Mouse (Mus musculus): ENCODE data around the gene Grasp. TPM values are rescaled to one million over a fixed set of nuclear protein-coding genes. Genes with fewer than 3 reads are reported as not detected.

The Grasp gene
- total and polyA plus RNA-seq, 3 experiments, result 16.4 to 53.0 (median 21.0) TPM

- no peak for DNase-seq
These were observed 28.8 kb upstream of the Grasp start for GRCm38 (mm10) chr15:101194951-101195823.

DNA sequence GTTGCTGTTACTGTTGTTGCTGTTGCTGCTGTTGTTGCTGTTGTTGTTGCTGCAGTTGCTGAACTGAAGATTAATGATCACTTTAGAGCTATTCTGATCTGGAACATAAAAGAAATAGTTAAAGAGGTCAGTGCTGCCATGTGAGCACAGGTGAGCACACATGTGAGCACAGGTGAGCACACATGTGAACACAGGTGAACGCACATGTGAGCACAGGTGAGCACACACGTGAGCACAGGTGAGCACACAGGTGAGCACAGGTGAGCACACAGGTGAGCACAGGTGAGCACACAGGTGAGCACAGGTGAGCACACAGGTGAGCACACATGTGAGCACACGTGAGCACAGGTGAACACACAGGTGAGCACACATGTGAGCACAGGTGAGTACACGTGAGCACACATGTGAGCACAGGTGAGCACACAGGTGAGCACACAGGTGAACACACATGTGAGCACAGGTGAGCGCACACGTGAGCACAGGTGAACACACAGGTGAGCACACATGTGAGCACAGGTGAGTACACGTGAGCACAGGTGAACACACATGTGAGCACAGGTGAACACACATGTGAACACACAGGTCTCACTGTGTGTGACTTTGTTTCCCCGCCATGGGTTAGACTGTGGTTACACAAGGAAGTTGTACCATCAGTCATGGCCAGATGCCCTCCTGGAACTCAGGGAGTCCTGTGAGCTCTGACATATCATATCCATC is 27.8 kb upstream of the Grasp start:
- no peak for DNase-seq

DNA sequence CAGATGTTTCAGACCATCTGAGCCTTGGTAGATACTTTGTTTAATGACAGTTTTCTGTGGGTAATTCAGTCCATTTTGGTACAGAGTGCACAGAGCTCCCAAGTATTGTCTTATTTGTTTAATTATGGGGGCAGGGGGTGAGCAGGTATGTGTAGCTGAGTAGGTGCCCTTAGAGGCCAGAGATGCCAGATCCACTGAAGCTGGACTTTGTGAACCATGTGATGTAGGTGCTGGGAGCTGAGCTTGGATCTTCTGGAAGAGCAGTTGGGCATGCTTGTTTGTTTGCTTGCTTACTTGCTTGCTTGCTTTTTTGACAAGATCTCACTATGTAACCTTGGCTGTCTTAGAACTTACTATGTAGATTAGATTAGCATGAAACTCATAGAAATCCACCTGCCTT is 27.0 kb upstream of the Grasp start:
- DNase-seq, result no peak

DNA sequence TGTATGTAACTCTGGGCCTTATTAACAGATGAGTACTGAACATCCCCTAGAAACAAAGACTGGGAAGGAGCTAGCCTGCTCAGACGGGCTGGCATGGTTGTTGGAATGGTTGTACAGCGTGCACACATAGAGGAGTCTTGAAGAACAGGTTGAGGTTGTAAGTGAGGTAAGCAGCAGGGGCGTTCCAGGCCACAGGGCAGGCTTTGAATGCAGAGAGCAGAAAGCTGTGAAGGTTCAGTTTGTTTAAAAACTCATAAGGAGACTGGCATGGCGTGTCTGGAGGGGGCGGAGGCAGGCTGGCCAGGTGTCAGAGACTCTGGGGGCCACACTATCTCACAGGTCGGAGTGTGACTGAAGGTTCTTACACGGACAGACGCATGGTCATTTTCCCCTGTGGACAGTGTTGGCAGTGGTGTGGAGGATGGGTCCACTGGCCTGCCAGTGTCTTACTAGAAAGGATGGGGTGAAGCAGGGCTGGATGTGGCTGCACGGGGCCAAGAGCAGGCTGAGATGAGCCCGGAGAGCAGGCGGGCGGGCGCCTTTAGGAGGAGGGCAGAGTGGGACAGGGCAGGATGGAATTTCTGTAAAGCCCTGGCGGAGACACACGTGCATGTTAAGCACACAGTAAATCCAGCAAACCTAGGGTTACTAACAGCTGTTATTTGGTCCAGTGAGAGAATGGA is 26.4 kb upstream of the Grasp start:
- no peak for DNase-seq

DNA sequence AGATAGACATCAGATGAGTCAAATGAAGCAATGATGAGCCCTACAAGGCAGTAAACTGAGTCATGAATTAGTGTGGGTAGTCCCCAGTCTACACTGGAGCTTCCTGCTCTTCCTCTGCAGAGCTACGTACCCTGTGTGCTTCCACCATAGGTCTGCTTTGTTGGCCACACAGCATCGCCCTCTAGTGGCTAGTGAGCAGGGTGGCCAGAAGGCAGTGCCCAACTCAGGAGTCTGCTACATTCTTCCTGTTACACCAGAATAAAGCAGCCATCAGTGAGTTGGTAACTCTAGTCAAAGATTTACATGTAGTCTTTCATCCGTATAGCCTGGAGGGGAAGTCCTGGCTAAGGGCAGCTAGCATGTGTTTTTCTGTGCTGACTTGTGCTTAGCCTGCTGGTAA is 25.8 kb upstream of the Grasp start:
- DNase-seq, result peak; percentile 75

GRCm38 (mm10) chr15:101198850-101199249 is 25.1 kb upstream of the Grasp start:
- no peak for DNase-seq

DNA sequence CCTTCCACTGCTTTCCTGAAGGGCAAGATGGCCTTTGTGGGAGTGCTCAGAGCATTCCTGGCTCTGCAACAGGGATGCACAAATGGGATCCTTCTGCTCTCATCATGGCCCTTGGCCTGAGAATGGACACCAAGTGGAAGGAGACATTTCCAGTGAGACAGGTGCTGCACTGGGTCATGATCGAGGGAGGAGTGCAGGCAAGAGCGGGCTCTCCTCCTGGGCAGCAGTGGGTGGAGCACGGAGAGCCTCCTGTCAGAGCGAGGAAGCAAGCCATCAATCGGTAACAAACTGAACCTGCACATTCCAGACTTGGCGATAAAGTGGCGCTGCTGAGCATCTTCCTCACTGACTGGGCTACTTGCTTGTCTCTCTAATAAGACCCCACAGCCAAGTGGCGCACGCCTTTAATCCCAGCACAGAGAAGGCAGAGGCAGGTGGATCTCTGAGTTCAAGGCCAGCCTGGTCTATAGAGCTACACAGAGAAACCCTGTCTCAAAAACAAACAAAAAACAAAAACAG is 23.2 kb upstream of the Grasp start:
- DNase-seq, result no peak

DNA sequence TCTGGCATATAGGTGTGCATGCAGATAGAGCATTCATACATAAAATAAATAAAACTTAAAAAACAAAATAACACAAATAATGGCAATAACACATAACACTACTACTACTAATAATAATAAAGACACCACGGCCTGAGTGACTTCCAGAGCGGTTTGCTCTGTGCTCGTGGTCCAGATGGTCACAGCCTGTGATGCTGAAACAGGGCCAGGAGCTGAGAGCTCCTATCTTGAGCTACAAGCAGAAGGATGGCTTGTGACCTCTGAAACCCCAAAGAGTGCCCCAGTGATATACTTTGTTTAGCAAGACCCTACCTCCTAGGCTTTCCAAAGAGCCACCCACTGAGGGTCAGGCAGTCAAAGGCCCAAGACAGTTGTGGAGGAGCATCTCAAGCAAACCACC is 22.6 kb upstream of the Grasp start:
- DNase-seq, result no peak

DNA sequence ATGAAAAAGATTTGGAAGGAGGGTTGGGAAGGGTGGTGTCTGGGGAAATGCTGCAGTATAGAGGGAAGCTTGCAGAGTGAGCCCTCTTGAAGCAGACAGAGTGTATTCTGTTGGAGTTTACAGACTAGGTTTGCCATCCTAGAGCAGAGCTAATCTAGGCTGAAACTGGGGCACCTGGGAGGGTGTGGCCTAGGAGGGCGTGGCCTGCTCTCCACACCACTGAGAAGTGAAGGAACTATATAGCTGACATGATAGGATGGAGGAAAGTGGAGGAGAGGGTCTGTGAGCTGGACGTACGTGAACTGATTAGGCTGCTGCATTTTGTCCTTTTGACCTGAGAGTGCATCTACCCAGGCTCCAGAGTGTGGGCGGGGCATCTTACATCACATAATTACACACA is 20.3 kb upstream of the Grasp start:
- DNase-seq, result no peak

GRCm38 (mm10) chr15:101204781-101205180 is 19.2 kb upstream of the Grasp start:
- no peak for DNase-seq

- DNase-seq, result peak; percentile 61
These were observed 13.8 kb upstream of the Grasp start for GRCm38 (mm10) chr15:101210228-101210627.

DNA sequence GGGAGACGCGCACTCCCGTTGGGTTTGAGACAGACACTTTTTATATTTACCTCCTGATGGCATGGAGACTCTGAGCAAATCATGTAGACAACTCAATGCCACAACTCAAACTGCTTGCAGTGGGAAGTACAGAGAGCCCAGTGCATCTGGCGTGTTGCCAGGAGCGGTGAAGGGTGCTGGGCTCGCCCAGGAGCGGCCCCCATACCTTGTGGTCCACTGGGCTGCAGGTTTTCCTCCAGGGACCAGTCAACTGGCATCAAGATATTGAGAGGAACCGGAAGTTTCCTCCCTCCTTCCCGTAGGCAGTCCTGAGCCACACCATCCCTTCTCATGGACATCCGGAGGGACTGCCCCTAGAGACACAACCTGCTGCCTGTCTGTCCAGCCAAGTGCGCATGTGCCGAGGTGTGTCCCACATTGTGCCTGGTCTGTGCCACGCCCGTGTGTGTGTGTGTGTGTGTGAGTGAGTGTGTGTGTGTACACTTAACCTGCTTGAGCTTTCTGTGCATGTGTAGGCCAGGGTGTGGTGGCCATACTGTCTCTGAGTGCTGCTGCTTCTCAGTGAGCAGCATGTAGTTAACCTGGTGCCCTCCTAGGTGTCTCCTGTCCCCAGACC is 12.9 kb upstream of the Grasp start:
- peak; percentile 22 for DNase-seq

DNA sequence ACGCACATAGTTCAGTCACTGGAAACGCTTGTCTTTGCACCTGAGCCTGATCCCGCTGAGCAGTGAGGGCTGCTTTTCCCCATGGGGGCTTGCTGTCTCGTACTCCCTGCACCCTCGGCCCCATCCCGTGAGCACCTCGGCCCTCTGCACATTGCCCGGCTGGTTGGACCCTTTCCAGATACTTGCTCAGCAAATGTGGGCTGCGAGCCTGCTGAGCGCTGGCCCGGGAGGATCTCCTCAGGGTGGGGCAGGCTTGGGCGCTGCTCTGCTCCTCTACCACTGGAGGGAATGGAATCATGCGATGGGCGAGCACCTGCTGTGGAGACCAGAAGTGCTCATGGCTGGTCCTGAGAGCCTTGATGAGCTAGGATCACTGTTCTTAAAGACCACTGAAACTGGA is 11.6 kb upstream of the Grasp start:
- DNase-seq, result no peak

GRCm38 (mm10) chr15:101215136-101215535 is 8.9 kb upstream of the Grasp start:
- peak; percentile 70 for DNase-seq

- DNase-seq, result no peak
These were observed 8.0 kb upstream of the Grasp start for GRCm38 (mm10) chr15:101216036-101216435.

DNA sequence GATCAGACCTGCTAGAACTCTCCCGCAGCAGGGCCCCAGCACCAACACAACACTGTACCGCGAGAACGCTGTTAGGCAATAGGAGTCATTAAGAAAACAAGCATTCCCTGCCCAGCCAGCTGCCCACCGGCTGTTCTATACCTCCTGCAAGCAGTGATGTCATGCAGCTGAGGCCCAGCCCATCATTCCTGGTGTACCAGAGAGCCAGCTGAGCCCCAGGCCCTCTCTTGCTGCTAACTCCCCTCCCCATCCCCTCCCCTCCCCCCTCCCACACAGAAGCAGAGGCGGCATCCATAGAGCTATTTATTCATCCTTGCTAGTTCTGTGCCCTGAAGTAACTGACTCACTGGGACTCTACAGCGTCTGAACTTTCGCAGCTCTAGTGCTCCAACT is 3.1 kb upstream of the Grasp start:
- no peak for DNase-seq

DNA sequence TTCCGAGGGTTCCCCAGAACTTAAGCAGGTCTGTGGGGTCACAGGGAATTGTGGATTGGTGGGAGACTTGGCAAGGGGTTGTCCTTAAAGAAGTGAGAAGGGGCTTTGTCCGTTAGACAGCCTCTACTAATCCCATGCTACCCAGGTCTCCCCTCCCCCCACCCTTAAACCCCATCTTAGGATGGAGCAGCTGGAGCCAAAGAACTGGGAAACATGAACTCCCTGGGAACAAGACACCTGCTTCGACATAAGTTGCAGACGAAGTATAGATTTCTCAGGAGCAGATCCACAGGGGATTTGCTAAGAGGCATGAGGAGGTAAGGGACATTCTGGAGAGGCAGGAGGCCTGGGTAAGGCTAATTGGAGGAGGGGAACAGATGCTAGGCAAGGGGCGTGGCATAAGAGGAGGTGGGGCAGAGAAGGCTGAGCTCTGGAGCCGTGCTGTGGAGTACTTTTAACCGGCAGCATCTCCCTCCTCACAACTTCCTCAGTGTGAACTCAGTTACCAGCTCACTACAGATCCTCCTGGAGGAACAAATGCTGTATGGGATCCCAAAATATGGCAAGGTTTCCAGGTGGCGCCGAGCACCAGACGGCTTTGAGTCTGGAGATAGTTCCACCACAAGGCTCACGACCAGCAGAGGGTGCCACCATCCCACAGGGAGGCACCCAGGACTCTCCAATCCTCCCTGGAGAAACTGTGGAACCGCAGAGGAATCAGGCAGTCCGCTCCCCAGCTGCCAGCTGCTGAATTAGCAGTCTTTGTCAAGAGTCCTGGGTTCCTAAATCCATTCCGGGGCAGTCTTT is 2.5 kb upstream of the Grasp start:
- peak; percentile 91 for DNase-seq

GRCm38 (mm10) chr15:101222897-101223482 is 998 bp upstream of the Grasp start:
- no peak for DNase-seq

DNA sequence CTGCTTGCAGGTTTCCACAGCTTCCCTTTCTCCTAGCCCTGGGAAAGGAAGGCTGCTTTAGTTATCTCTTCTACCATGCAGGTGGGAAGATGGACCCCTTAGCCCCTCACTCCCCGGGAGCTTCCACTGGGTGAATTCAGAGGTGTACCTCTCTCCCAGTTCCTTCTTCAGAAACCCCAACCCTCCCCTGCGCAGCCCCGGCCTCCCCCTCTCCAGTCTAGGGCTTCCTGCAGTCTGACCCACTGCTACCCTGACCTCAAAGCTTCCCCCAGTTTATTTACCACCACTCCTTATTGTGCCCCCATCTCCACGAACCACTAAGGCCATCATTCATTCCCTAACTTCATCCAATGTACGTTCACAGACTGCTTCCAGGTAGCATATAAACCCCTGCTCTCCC is 392 bp upstream of the Grasp start:
- no peak for DNase-seq

DNA sequence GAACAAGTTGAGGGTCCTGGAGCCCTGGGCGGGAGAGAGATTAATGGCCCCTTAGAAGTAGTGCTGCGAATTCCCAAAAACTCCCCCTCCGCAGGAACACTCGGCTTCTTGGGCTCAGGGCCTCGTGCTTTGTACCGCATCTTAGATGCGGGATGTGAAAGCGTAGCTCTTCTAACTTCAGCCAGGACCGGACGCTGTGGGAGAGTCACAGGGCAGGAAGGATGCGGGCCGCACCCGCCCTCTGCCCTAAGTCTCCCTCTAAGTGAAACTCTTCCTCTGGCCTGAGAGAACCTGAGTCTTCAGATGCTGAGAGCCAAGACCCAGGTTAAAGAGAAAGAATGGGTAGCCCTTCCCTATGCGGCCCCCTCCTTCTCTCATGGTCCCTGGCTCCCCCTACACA is 989 bp downstream of the Grasp start:
- peak; percentile 36 for DNase-seq

DNA sequence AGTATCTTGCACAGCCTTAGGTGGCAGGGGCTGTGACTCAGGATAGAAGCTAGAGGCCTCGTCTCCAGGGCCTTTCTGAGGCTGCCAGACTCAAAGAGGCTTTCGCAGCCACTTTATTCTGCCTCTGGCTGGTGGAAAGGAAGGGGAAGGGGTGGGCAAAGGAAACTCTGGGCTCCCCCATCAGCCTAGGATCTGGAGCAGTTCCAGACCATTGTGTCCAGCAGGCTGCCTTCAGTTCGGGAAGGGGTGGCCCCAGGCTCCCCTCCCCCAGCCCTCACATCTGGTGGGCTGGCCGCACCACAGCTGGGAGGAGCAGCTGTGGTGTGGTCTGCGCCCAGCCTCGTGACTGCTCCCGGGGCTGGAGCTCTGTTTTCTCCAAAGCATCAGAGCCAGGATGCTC is 4.0 kb downstream of the Grasp start:
- DNase-seq, result peak; percentile 72

Measured in adrenal gland, adult 2 months (tissue).